Mouse (Mus musculus): ENCODE results near the gene Zfp523. TPM values are rescaled to one million over a fixed set of nuclear protein-coding genes. Genes with fewer than 3 reads are reported as not detected.

Zfp523 gene
- polyA plus RNA-seq, 1 experiment from 2014 or later, result 31.0 TPM

DNA sequence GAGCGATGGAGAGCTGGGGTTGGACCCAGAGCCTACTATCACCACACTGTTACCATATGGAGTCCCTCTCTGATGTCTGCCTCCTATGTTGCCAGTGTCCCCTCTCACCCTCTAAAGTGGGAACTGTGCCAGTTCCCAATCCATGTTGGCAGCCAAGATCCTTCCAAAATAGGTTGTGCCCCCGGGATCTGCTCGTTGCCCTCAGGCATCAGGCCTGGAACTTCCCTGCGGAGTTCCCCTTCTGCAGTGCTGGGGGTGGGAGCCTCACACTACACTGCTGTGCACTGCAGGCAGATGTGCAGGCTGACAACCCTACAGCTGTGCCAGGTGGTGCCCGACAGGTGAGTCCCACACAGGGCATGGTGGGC, 75.3 kb downstream of the Zfp523 start:
- peaks cover 5% of the 10 kb centered on the region; the same call in 1 of the 2 replicates for H3K4me1 ChIP-seq (ENCODE audit: control insufficient read depth, insufficient read depth, low read length)
- no peak for DNase-seq (ENCODE audit: low spot score)
- H3K4me3 ChIP-seq (ENCODE audit: low read depth, low read length), result no peak overlapping the region
- H3K9ac ChIP-seq (ENCODE audit: low read length), result no peak overlapping the region
- ATAC-seq, result no peak
- no peaks in the 10 kb centered on the region for H3K36me3 ChIP-seq (ENCODE audit: control insufficient read depth, insufficient read depth, low read length)
- 72% methylated on average over 5 of the region's 5 CpGs for WGBS
- H3K27me3 ChIP-seq (replicated peaks; ENCODE audit: control insufficient read depth, insufficient read depth, low read length), result no peaks in the 10 kb centered on the region
- H3K9me3 ChIP-seq (replicated peaks; ENCODE audit: control insufficient read depth, low read length), result no peaks in the 10 kb centered on the region
- H3K27ac ChIP-seq (ENCODE audit: low read depth, low read length), result no peak overlapping the region
- H3K4me2 ChIP-seq (ENCODE audit: low read length), result no peak overlapping the region

DNA sequence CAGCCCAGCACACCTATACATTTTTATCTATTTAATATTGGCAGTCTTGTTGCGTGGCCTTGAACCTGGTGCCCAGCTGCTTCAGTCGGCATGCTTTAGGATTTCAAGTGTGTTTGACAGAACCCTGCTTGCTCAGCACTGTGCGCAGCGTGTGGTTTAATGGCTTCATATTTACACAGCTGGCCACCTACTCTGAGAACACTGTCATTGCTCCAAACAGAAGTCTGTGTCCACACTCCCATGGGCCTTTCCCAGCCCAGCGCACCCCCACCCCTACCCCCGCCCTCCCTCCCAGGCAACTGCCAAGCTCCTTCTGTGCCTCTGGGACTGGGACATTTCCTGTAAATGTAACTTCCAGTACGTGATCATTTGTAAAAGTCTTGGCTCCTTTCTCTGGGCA, 76.3 kb downstream of the Zfp523 start:
- H3K4me3 ChIP-seq (ENCODE audit: low read depth, low read length), result no peak overlapping the region
- ATAC-seq, result no peak
- H3K36me3 ChIP-seq (ENCODE audit: control insufficient read depth, insufficient read depth, low read length), result no peaks in the 10 kb centered on the region
- H3K9ac ChIP-seq (ENCODE audit: low read length), result no peak overlapping the region
- H3K27me3 ChIP-seq (replicated peaks; ENCODE audit: control insufficient read depth, insufficient read depth, low read length), result no peaks in the 10 kb centered on the region
- H3K27ac ChIP-seq (ENCODE audit: low read depth, low read length), result no peak overlapping the region
- no peak for DNase-seq (ENCODE audit: low spot score)
- H3K9me3 ChIP-seq (replicated peaks; ENCODE audit: control insufficient read depth, low read length), result no peaks in the 10 kb centered on the region
- peaks cover 5% of the 10 kb centered on the region; the same call in 1 of the 2 replicates for H3K4me1 ChIP-seq (ENCODE audit: control insufficient read depth, insufficient read depth, low read length)
- no peak overlapping the region for H3K4me2 ChIP-seq (ENCODE audit: low read length)
- WGBS, result 91% methylated on average over 7 of the region's 7 CpGs

DNA sequence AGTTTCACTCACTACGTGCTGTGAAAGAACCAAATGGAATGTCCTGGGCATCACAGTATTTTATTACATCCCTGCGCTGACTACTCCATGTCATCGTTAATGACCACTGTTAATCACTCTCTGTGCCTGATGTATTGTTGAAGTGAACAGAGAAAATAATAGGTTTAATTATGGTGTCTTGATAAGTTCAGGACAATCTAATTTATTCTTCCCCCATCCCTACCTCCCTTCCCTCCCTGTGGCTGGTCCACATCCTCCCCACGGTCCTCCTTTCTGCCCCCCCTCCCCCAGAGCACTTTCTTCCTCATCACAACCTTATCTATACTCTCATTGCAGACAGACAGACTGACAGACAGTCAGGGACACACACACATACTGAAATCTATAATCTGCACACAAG, 77.9 kb downstream of the Zfp523 start:
- no peak overlapping the region for H3K4me3 ChIP-seq (ENCODE audit: low read depth, low read length)
- no peaks in the 10 kb centered on the region; the same call in 1 of the 2 replicates for H3K4me1 ChIP-seq (ENCODE audit: control insufficient read depth, insufficient read depth, low read length)
- no peaks in the 10 kb centered on the region for H3K9me3 ChIP-seq (replicated peaks; ENCODE audit: control insufficient read depth, low read length)
- H3K9ac ChIP-seq (ENCODE audit: low read length), result no peak overlapping the region
- DNase-seq (ENCODE audit: low spot score) (no peak), ATAC-seq (no peak)
- 32% methylated on average over 4 of the region's 4 CpGs for whole genome bisulfite sequencing
- no peaks in the 10 kb centered on the region for H3K27me3 ChIP-seq (replicated peaks; ENCODE audit: control insufficient read depth, insufficient read depth, low read length)
- no peak overlapping the region for H3K27ac ChIP-seq (ENCODE audit: low read depth, low read length)
- H3K4me2 ChIP-seq (ENCODE audit: low read length), result no peak overlapping the region
- H3K36me3 ChIP-seq (ENCODE audit: control insufficient read depth, insufficient read depth, low read length), result no peaks in the 10 kb centered on the region

Other genes starting within 250 kb of the Zfp523 start
- 1.6 TPM in 2 replicates for gene Tcp11, start 96.5 kb upstream of the Zfp523 start, polyA plus RNA-seq (2014; fragmentation: Nextera tagmentation; extraction: Ambion mirVana)
- 4.7 TPM in 2 replicates for gene Scube3, start 35.0 kb upstream of the Zfp523 start, polyA plus RNA-seq (2014; fragmentation: Nextera tagmentation; extraction: Ambion mirVana)
- 2.4 and 3.2 TPM in 2 replicates for gene Def6, start 30.6 kb downstream of the Zfp523 start, polyA plus RNA-seq (2014; fragmentation: Nextera tagmentation; extraction: Ambion mirVana)
- gene Ppard, start 55.6 kb downstream of the Zfp523 start, polyA plus RNA-seq (2014; fragmentation: Nextera tagmentation; extraction: Ambion mirVana), result 1.7 and 1.8 TPM in 2 replicates
- gene Fance, start 136.4 kb downstream of the Zfp523 start, polyA plus RNA-seq (2014; fragmentation: Nextera tagmentation; extraction: Ambion mirVana), result 21.7 and 24.5 TPM in 2 replicates
- 360 and 532 TPM in 2 replicates for gene Rpl10a, start 151.3 kb downstream of the Zfp523 start, polyA plus RNA-seq (2014; fragmentation: Nextera tagmentation; extraction: Ambion mirVana)
- 1.8 and 2.4 TPM in 2 replicates for gene Tead3, start 173.7 kb downstream of the Zfp523 start, polyA plus RNA-seq (2014; fragmentation: Nextera tagmentation; extraction: Ambion mirVana)
- 1.3 and 1.5 TPM in 2 replicates for gene Tulp1, start 188.1 kb downstream of the Zfp523 start, polyA plus RNA-seq (2014; fragmentation: Nextera tagmentation; extraction: Ambion mirVana)

Data from forebrain, embryonic 14.5 days (tissue).